Mouse (Mus musculus) forebrain, embryonic 13.5 days (tissue): ENCODE measurements at regions not wholly inside any gene's neighbourhood (a gene's known extent, or its start where the extent isn't known, plus 50 kb on each side); places are given as distances from the start of the nearest gene placed in this dataset.

Source experiments
- ATAC-seq: fragments of 200-750 bp; cut with Nextera tagmentation; 2 replicates; pipeline ENCODE4 v1.8.0; 2017
- H3K27ac ChIP-seq: fragments of 300-500 bp; sonication (generic); 2 replicates; pipeline ENCODE4 v1.5.1; 2015; ENCODE audit warnings: inconsistent platforms, mild to moderate bottlenecking, moderate library complexity
- H3K27me3 ChIP-seq: fragments of 300-500 bp; sonication (generic); 2 replicates; pipeline ENCODE4 v1.6.1; 2015; ENCODE audit warnings: mild to moderate bottlenecking, inconsistent platforms
- H3K36me3 ChIP-seq: fragments of 300-500 bp; sonication (generic); 2 replicates; pipeline ENCODE4 v1.6.1; 2015; ENCODE audit warnings: mild to moderate bottlenecking, inconsistent platforms; ENCODE audit not compliant: poor library complexity, severe bottlenecking
- H3K4me1 ChIP-seq: fragments of 300-500 bp; sonication (generic); 2 replicates; pipeline ENCODE4 v1.6.1; 2015; ENCODE audit warnings: inconsistent platforms
- H3K4me2 ChIP-seq: fragments of 300-500 bp; sonication (generic); 2 replicates; pipeline ENCODE4 v1.6.1; 2015; ENCODE audit warnings: inconsistent platforms, mild to moderate bottlenecking, moderate library complexity
- H3K4me3 ChIP-seq: fragments of 300-500 bp; sonication (generic); 2 replicates; pipeline ENCODE4 v1.5.1; 2015; ENCODE audit warnings: mild to moderate bottlenecking, inconsistent platforms
- H3K9ac ChIP-seq: fragments of 300-500 bp; sonication (generic); 2 replicates; pipeline ENCODE4 v1.6.1; 2015; ENCODE audit warnings: mild to moderate bottlenecking, inconsistent platforms
- H3K9me3 ChIP-seq: fragments of 300-500 bp; sonication (generic); replicated peaks from 2 replicates; pipeline ENCODE4 v1.6.1; 2016; ENCODE audit warnings: inconsistent platforms
- WGBS: fragments of 180-500 bp; shearing (Covaris S2); methylation state at CpG from one replicate; pipeline ENCODE4 v1.1.7; 2015; 5-methylcytosine and 5-hydroxymethylcytosine counted together

- peak overlapping the region; percentile 12; the same call in 1 of the 2 replicates for H3K4me2 ChIP-seq
- no peak overlapping the region for H3K4me3 ChIP-seq
- H3K27me3 ChIP-seq: no peaks in the 10 kb centered on the region
- H3K9ac ChIP-seq: no peak overlapping the region
- WGBS: 39% methylated on average over 3 of the region's 3 CpGs
- no peaks in the 10 kb centered on the region for H3K36me3 ChIP-seq
- H3K27ac ChIP-seq: no peak overlapping the region
- no peak for ATAC-seq
- no peaks in the 10 kb centered on the region for H3K9me3 ChIP-seq
- H3K4me1 ChIP-seq: peaks cover 17% of the 10 kb centered on the region
Measured at GRCm38 (mm10) chr8:113916649-113917048, 68.1 kb upstream of the Adamts18 start.

DNA sequence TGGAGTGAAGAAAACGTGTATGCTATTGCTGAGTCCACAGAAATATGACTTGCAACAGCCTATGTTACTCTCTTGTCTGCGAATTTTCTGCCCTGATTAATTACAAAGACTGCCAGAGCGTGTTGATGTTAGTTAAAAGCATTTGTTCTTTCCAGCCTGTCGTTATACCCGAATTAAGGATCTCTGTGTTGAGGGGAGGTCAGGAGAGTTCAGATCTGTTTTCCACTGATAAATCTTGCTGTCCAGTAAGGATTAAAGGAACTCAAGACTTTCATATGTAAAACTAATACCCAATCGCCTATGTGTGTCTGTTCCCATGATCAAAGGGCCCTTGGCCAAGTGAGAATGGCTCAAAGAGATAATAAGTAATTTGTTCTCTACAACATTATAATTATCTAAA is 68.7 kb upstream of the Adamts18 start:
- ATAC-seq: peak; percentile 53; the same call in 1 of the 2 replicates
- Histone ChIP-seq H3K36me3 (no peaks in the 10 kb centered on the region), H3K4me1 (peaks cover 17% of the 10 kb centered on the region), H3K9ac (no peak overlapping the region), H3K27me3 (no peaks in the 10 kb centered on the region), H3K27ac (0 out of 2 replicates have a peak overlapping the region, but pooled peaks have one; percentile 2), H3K4me3 (no peak overlapping the region), H3K4me2 (peak overlapping the region; percentile 12; the same call in 1 of the 2 replicates), H3K9me3 (no peaks in the 10 kb centered on the region)
- 11% methylated on average over 6 of the region's 6 CpGs for WGBS

- no peaks in the 10 kb centered on the region for H3K9me3 ChIP-seq
- ATAC-seq: no peak
- no peak overlapping the region for H3K27ac ChIP-seq
- no peak overlapping the region for H3K9ac ChIP-seq
- no peaks in the 10 kb centered on the region for H3K36me3 ChIP-seq
- H3K27me3 ChIP-seq: no peaks in the 10 kb centered on the region
- 81% methylated on average over 2 of the region's 2 CpGs for WGBS
- no peak overlapping the region for H3K4me2 ChIP-seq
- H3K4me1 ChIP-seq: peaks cover 17% of the 10 kb centered on the region
- H3K4me3 ChIP-seq: no peak overlapping the region
Measured at GRCm38 (mm10) chr8:113920306-113920705, 71.8 kb upstream of the Adamts18 start.

GRCm38 (mm10) chr8:113923381-113923780 is 74.8 kb upstream of the Adamts18 start:
- ATAC-seq: no peak
- H3K9me3 ChIP-seq: no peaks in the 10 kb centered on the region
- no peak overlapping the region for H3K4me3 ChIP-seq
- no peak overlapping the region for H3K4me2 ChIP-seq
- no peaks in the 10 kb centered on the region for H3K27me3 ChIP-seq
- H3K36me3 ChIP-seq: no peaks in the 10 kb centered on the region
- no peaks in the 10 kb centered on the region for H3K4me1 ChIP-seq
- H3K27ac ChIP-seq: no peak overlapping the region
- WGBS: 75% methylated on average over 3 of the region's 3 CpGs
- H3K9ac ChIP-seq: no peak overlapping the region

GRCm38 (mm10) chr8:113953721-113954120 is 105.2 kb upstream of the Adamts18 start:
- Histone ChIP-seq H3K27me3 (no peaks in the 10 kb centered on the region), H3K4me2 (no peak overlapping the region), H3K4me3 (no peak overlapping the region), H3K36me3 (no peaks in the 10 kb centered on the region), H3K4me1 (no peaks in the 10 kb centered on the region), H3K9me3 (no peaks in the 10 kb centered on the region), H3K9ac (no peak overlapping the region), H3K27ac (no peak overlapping the region)
- WGBS: 87% methylated on average over 3 of the region's 3 CpGs
- ATAC-seq: no peak

- Histone ChIP-seq H3K4me1 (no peaks in the 10 kb centered on the region), H3K4me2 (no peak overlapping the region), H3K27me3 (no peaks in the 10 kb centered on the region), H3K27ac (no peak overlapping the region), H3K9ac (no peak overlapping the region), H3K36me3 (no peaks in the 10 kb centered on the region), H3K9me3 (no peaks in the 10 kb centered on the region), H3K4me3 (no peak overlapping the region)
- 91% methylated on average over 14 of the region's 14 CpGs for WGBS
- no peak for ATAC-seq
Measured at GRCm38 (mm10) chr8:113956439-113957043, 108.0 kb upstream of the Adamts18 start.

- H3K9me3 ChIP-seq: no peaks in the 10 kb centered on the region
- WGBS: 72% methylated on average over 6 of the region's 6 CpGs
- no peak overlapping the region for H3K4me3 ChIP-seq
- no peak overlapping the region for H3K27ac ChIP-seq
- no peaks in the 10 kb centered on the region for H3K27me3 ChIP-seq
- no peaks in the 10 kb centered on the region for H3K36me3 ChIP-seq
- ATAC-seq: no peak
- no peaks in the 10 kb centered on the region for H3K4me1 ChIP-seq
- H3K9ac ChIP-seq: no peak overlapping the region
- H3K4me2 ChIP-seq: no peak overlapping the region
Measured at GRCm38 (mm10) chr8:113957821-113958220, 109.3 kb upstream of the Adamts18 start.

DNA sequence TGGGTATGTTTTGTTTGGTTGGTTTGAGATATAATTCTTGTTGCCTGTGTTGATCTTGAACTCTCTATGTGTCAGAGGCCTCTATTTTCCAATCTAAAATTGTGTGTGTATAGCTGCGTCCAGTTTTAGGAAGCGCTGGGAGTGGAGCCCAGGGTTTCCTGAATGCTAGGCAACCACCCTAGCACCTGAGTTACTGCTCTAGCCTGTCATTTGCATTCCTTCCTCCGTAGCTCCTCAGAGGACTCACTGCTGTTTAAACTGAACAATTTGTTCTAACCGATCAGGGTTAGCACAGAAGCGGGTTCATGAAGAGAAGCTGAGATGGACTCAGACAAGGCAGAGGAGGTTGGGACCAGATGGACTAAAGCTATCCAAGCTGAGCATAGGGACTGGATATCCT is 127.3 kb upstream of the Adamts18 start:
- no peak overlapping the region for H3K4me2 ChIP-seq
- H3K4me3 ChIP-seq: no peak overlapping the region
- no peak overlapping the region for H3K9ac ChIP-seq
- H3K36me3 ChIP-seq: no peaks in the 10 kb centered on the region
- H3K4me1 ChIP-seq: peaks cover 10% of the 10 kb centered on the region
- no peaks in the 10 kb centered on the region for H3K9me3 ChIP-seq
- ATAC-seq: no peak
- H3K27ac ChIP-seq: no peak overlapping the region
- no peaks in the 10 kb centered on the region for H3K27me3 ChIP-seq
- 81% methylated on average over 5 of the region's 5 CpGs for WGBS

GRCm38 (mm10) chr8:113976626-113977025 is 128.1 kb upstream of the Adamts18 start:
- H3K9me3 ChIP-seq: no peaks in the 10 kb centered on the region
- no peaks in the 10 kb centered on the region for H3K36me3 ChIP-seq
- peaks cover 16% of the 10 kb centered on the region for H3K4me1 ChIP-seq
- no peak for ATAC-seq
- WGBS: 60% methylated on average over 4 of the region's 4 CpGs
- H3K4me3 ChIP-seq: no peak overlapping the region
- no peaks in the 10 kb centered on the region for H3K27me3 ChIP-seq
- no peak overlapping the region for H3K9ac ChIP-seq
- H3K27ac ChIP-seq: no peak overlapping the region
- no peak overlapping the region for H3K4me2 ChIP-seq

DNA sequence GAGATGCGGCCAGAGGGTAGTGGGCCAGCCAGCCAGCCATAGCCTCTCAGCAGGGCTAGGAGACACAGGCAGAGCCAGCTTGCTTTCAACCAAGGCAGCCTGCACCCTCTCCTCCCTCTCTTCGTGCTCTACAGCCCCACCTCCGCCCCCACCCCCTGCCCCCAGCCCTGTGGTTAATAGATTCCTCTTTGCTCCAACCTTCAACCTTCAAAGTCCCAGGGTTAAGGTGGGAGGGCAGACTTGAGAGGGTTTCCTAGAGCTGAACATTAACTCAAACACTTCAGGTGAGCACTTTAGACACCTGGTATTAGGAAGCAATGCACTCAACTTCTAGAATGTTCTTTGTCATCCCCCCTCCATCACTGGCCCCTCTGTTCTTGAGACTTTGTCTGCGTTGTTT is 128.5 kb upstream of the Adamts18 start:
- Histone ChIP-seq H3K27ac (no peak overlapping the region), H3K4me3 (no peak overlapping the region), H3K4me1 (peaks cover 17% of the 10 kb centered on the region), H3K36me3 (no peaks in the 10 kb centered on the region), H3K4me2 (no peak overlapping the region), H3K9ac (no peak overlapping the region), H3K9me3 (no peaks in the 10 kb centered on the region), H3K27me3 (no peaks in the 10 kb centered on the region)
- WGBS: 70% methylated on average over 4 of the region's 4 CpGs
- no peak for ATAC-seq

GRCm38 (mm10) chr8:113978946-113979345 is 130.4 kb upstream of the Adamts18 start:
- Histone ChIP-seq H3K9ac (no peak overlapping the region), H3K4me3 (no peak overlapping the region), H3K27me3 (no peaks in the 10 kb centered on the region), H3K4me2 (no peak overlapping the region), H3K27ac (peak overlapping the region; percentile 57), H3K9me3 (no peaks in the 10 kb centered on the region), H3K36me3 (no peaks in the 10 kb centered on the region), H3K4me1 (peaks cover 17% of the 10 kb centered on the region)
- ATAC-seq: peak; percentile 63
- 39% methylated on average over 9 of the region's 9 CpGs for WGBS

DNA sequence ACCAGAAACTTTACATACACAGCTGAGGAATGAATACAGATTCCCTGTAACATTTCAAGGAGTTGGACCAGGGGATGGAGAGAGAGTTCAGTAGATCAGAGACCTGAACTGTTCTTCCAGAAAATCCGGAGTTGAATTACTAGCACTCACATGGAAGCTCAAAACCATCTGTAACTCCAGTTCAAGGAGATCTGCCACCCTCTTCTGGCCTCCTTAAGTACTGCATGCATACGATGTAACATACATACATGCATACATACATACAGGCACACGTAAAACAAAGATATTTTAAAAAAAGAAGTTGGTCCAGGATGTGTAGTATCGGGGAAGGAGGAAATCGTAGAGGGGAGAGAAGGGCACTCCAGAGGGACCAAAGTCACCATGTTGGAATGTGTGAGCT is 131.3 kb upstream of the Adamts18 start:
- no peaks in the 10 kb centered on the region for H3K27me3 ChIP-seq
- no peak for ATAC-seq
- no peak overlapping the region for H3K4me2 ChIP-seq
- H3K9ac ChIP-seq: no peak overlapping the region
- H3K4me3 ChIP-seq: no peak overlapping the region
- WGBS: 96% methylated on average over 5 of the region's 5 CpGs
- H3K9me3 ChIP-seq: no peaks in the 10 kb centered on the region
- no peaks in the 10 kb centered on the region for H3K36me3 ChIP-seq
- H3K4me1 ChIP-seq: peaks cover 17% of the 10 kb centered on the region
- no peak overlapping the region for H3K27ac ChIP-seq

GRCm38 (mm10) chr8:113981339-113981738 is 132.8 kb upstream of the Adamts18 start:
- 47% methylated on average over 1 of the region's 1 CpGs for WGBS
- Histone ChIP-seq H3K4me2 (no peak overlapping the region), H3K4me1 (peaks cover 17% of the 10 kb centered on the region), H3K4me3 (no peak overlapping the region), H3K27me3 (no peaks in the 10 kb centered on the region), H3K9me3 (no peaks in the 10 kb centered on the region), H3K36me3 (no peaks in the 10 kb centered on the region), H3K27ac (no peak overlapping the region), H3K9ac (no peak overlapping the region)
- ATAC-seq: no peak
